Mouse (Mus musculus) heart, postnatal 10 days (tissue): Measurements from ENCODE around the gene Vdr. TPM values are rescaled to one million over a fixed set of nuclear protein-coding genes. Genes with fewer than 3 reads are reported as not detected.
A peak's percentile ranks its signal among the peaks of the same experiment; 100 is the strongest.

Experiments
- DNase-seq, 2 experiments: peaks; one replicate each; pipeline ENCODE4 v3.0.0; 2021
- intact Hi-C: fragments of 180-260 bp; cut with DNase I; formaldehyde crosslinking; loops from one replicate; pipeline ENCODE4 v1.15.1; 2025
- total RNA-seq, 2 experiments: library from RNA; stranded (reverse); gene quantifications; 2 replicates each; pipeline ENCODE4 v1.2.3; 2021

Vdr gene
- total RNA-seq, 2 experiments from 2014 or later: 1.6 to 2.3 TPM

DNA sequence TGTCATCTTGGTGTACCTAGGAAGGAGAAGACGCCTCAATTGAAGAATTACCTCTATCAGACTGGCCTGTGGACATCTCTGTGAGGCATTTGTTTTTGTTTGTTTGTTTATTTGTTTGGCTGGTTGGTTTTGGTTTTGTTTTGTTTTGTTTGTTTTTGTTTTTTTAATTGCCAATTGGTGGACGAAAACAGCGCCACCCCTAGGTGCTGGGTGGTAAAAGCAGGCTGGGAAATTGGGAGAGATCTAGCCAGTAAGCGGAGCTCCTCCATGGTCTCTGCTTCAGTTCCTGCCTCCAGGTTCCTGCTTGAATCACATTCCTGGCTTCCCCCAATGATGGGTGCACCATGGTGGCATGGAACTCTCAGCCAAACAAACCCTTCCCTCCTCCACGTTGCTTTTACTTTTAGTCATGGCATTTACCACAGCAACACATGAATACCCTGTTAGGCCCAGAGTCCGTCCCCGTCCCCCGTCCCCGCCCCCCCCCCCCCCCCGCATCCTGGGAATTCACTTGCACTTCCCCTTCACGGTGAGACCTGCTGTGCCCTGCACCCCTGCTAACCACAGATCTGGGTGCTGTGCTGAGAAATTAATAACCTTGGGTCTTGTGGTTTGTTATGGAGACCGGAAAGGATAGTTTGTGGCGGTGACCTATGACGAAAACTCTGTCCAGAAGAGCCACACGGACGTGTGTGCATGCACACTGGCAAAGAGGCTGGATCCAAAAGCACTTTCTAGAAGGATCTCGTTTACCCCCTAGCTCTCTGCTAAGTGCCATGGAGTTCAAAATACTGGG is 94.0 kb downstream of the Vdr start:
- DNase-seq: no peak
- intact Hi-C loops: no loop called here

DNA sequence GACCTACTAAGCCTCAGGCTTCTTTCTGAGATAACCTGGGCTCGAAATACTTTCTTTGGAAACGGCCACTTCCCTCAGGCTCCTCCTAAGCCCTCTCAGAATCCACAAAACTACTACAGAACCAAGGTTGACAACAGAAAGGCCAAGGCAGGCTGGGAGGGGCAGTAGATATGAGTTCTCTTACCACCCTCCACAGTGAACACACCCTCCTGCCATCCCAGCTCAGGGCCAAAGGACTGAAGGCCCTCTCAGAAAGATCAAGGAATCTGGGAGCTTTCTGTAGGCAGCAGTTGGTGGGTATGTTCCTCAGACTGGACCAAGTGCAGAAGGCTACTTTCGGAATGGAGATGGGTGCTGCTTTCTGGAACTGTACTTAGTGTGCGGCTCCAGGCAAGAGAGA is 95.2 kb downstream of the Vdr start:
- intact Hi-C loops: no loop called here

DNA sequence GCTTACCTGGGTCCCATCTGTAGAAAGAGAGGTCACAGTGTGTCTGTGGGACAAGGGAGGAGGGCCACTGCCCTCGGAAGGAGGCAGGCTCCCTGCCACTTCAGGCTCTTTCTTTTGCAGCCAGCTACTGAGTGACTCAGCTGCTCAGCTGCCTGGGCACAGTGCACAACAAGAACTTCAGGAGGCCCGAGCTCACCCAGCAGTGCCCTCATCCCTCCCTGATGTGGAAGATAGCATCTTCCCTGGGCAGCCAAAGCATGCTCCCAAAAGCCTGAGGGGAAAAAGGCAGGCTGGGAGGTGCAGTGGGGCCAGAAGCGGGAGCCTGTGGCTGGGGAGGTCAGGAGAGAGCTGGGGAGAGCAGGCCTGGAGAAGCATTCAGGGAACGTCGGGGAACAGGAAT is 95.7 kb downstream of the Vdr start:
- no peak for DNase-seq
- intact Hi-C loops: no loop called here

More for the DNA sequence above, 95.2 kb downstream of the Vdr start:
- DNase-seq: no peak

DNA sequence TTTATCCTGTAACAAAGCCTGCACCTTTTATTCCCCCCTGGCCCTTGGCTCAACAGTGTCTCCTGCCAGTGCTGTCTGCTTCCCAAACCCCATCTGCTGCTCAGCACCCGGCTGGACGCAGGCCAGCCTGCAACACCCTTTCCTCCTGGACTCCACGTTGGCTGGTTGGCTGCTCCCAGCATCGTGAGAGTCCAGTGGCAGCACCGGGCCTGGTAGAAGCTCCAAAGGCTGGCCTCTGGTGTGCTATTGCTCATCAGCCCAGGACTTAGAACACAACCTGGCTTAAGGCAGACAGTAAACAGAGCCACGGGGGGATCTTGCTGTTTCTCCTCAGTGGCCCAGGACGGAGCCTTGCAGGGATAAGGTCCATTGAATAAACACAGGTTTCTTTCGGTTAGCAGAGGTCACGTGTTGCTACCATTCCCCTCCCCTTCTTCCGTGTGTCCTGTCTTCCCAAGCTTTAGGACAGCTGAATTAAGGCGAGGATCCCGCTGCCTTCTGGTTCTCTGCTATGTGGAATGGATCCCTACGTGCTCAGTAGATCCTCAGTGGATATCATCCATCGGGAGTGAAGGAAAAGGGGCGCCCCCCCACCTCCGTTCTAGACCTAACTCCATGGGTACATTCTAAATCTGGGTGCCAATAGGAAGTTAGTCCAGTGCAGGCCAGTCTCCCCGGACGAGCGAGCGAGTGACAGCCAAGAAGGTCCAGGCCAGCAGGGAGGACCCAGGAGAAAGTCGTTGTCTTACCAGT is 96.8 kb downstream of the Vdr start:
- intact Hi-C loops: loop anchor here (2.0 kb wide), 1 partner anchor 27 kb away; no protein-coding TSS in a partner anchor
- DNase-seq: peak; percentile 74

GRCm38 (mm10) chr15:97812875-97813274 is 97.6 kb downstream of the Vdr start:
- intact Hi-C loops: loop anchor here (2.0 kb wide), 1 partner anchor 28 kb away; no protein-coding TSS in a partner anchor
- DNase-seq: no peak

DNA sequence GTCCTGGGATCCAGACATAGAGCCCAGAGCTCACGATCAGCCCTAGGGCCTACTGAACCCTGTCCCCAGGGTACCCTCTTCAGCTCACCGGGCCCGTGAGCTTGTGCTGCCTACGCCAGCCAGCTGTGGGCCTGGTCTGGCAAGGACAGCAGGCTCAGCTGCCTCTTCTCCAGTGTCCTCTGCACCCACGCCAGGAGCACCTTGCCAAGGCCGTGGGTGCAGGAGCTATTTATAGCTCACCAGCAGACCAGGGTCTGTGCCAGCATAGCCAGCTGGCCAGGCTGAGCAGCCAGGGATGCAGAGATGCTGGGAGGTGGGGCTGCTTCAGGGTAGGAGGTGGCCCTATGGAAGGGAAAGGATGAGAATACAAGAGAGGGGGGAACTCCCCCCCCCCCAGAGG is 98.3 kb downstream of the Vdr start:
- DNase-seq: peak; percentile 91 to 92
- intact Hi-C loops: loop anchor here (2.0 kb wide), 1 partner anchor 29 kb away; no protein-coding TSS in a partner anchor

DNA sequence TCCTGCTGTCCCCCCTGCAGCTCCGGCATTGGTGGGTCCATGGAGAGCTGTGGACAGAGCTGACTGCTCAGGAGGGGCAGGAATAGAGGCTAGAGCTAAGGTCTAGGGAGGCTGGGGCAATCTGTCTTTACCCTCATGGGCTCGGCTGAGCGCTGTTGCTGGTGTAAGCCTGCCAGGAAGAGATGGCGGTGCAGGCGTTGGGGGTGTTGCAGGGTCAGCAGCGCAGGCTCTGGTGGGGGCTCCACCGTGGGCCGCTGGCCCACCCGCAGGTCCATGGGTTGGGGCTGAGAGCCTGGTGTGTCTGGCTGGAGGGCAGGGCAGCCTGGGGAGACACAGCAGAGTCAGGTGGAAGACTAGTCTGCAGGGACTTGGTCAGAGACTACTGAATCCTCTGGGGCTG is 99.1 kb downstream of the Vdr start:
- intact Hi-C loops: no loop called here
- no peak for DNase-seq

DNA sequence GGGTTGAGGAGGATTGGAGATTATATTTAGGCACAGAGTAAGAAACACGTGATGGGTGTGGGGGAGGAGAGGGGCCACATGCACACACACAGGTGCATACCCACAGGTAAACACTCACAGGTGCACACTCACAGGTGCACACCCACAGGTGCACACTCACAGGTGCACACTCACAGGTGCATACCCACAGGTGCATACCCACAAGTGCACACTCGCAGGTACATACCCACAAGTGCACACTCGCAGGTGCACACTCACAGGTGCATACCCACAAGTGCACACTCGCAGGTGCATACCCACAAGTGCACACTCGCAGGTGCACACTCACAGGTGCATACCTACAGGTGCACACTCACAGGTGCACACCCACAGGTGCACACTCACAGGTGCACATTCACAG is 100.0 kb downstream of the Vdr start:
- no peak for DNase-seq
- intact Hi-C loops: loop anchor here (1.0 kb wide), 1 partner anchor 39 kb away; no protein-coding TSS in a partner anchor

- intact Hi-C loops: loop anchor here (1.0 kb wide), 1 partner anchor 39 kb away; no protein-coding TSS in a partner anchor
- peak; percentile 69 to 72 for DNase-seq
These were observed 100.5 kb downstream of the Vdr start for GRCm38 (mm10) chr15:97809942-97810341.

- intact Hi-C loops: no loop called here
- no peak for DNase-seq
These were observed 101.2 kb downstream of the Vdr start for GRCm38 (mm10) chr15:97809206-97809605.

DNA sequence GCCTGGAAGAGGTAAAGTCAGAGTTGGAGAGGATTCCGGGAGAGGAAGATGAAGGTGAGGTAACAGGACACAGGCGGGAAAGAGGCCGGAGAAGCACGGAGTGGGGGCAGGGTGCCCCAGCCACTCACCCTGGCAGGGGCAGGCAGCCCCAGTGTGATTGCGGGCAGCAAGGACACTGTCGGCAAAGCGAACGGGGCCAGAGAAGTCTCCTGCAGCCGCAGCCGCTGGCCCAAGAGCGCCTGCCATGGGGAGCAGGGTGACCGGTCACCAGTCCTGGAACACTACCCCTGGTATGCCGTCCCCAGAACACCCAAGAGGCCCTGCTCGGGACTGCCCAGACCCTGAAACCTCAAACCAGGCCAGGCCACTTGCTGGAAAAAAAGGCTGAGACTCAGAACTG is 101.9 kb downstream of the Vdr start:
- intact Hi-C loops: no loop called here
- DNase-seq: no peak

DNA sequence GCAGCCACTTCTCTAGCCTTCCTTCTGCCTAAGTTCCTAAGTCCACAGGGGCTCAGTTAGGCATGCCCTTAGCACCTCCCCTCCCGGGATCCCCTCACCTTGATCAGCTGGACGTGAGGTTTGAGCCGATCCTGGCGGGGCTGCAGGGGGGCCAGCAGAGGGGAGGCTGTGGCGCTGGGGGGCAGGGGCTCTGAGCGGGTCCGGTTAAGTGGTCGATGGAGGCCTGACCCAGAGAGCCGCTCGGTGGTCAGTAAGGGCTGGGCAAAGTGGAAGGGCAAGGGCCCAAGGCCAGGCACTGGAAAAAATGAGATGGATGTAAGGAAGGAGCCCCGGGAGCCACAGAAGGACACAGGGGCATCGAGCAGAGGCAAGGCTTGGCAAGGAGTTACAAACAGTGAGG is 102.6 kb downstream of the Vdr start:
- intact Hi-C loops: loop anchor here (2.0 kb wide), 1 partner anchor 15 kb away; no protein-coding TSS in a partner anchor

More for the DNA sequence above, 102.6 kb downstream of the Vdr start:
- no peak for DNase-seq

Other genes starting within 250 kb of the Vdr start
- gene Rpap3, start 204.8 kb downstream of the Vdr start, total RNA-seq: 10 to 100 TPM; 14.1 to 15.2 TPM
- 1 to 10 TPM; 3.8 to 4.0 TPM for gene Endou, start 179.3 kb downstream of the Vdr start, total RNA-seq
- 10 to 100 TPM; 29.2 to 30.7 TPM for gene Rapgef3, start 142.7 kb downstream of the Vdr start, total RNA-seq
- gene Slc48a1, start 132.1 kb downstream of the Vdr start, total RNA-seq: 10 to 100 TPM; 62.0 to 71.0 TPM
- gene Hdac7, start 66.1 kb downstream of the Vdr start, total RNA-seq: 10 to 100 TPM; 57.9 to 59.4 TPM
- 10 to 100 TPM; 16.6 to 20.9 TPM for gene Tmem106c, start 53.6 kb upstream of the Vdr start, total RNA-seq
- under 1 TPM; 0.62 to 0.84 TPM for gene Col2a1, start 94.1 kb upstream of the Vdr start, total RNA-seq
- 100 to 1,000 TPM; 571 to 624 TPM for gene Pfkm, start 182.0 kb upstream of the Vdr start, total RNA-seq
- gene Senp1, start 183.1 kb upstream of the Vdr start, total RNA-seq: 10 to 100 TPM; 16.7 to 18.5 TPM